Mouse (Mus musculus): ENCODE results near the gene Kif1c. TPM values are rescaled to one million over a fixed set of nuclear protein-coding genes. Genes with fewer than 3 reads are reported as not detected.

Gene Kif1c
- polyA plus RNA-seq (2014; fragmentation: Illumina TruSeq; extraction: RNeasy Lipid Tissue Mini Kit (QIAGEN cat#74804); ENCODE audit: low read depth, low replicate concordance), result 315 TPM

GRCm38 (mm10) chr11:70699722-70700556 lies at the start of gene Kif1c, which contains the start of gene Inca1:
Gene Kif1c, plus strand, starts transcription at chr11:70700548.
Gene Inca1, minus strand, starts transcription at chr11:70700155.

GRCm38 (mm10) chr11:70654198-70654922 lies 46.0 kb upstream of the Kif1c start, which contains the start of gene Pfn1:
Gene Pfn1, minus strand, starts transcription at chr11:70654644.

GRCm38 (mm10) chr11:70656964-70657363 lies 43.4 kb upstream of the Kif1c start, which contains the start of gene Eno3:
Gene Eno3, plus strand, starts transcription at chr11:70657202.

GRCm38 (mm10) chr11:70668771-70669505 lies 31.4 kb upstream of the Kif1c start, which contains the start of gene Spag7:
Gene Spag7, minus strand, starts transcription at chr11:70669416.

GRCm38 (mm10) chr11:70687601-70688199 lies 12.6 kb upstream of the Kif1c start, which contains the start of gene Camta2:
Gene Camta2, minus strand, starts transcription at chr11:70688105.

GRCm38 (mm10) chr11:70763936-70764808 lies 63.8 kb downstream of the Kif1c start, which contains the start of gene Zfp3:
Gene Zfp3, plus strand, starts transcription at chr11:70764209.

Other genes starting within 250 kb of the Kif1c start
- 9.5 TPM for gene Med11, start 248.6 kb upstream of the Kif1c start, polyA plus RNA-seq (2014; fragmentation: Illumina TruSeq; extraction: RNeasy Lipid Tissue Mini Kit (QIAGEN cat#74804); ENCODE audit: low read depth, low replicate concordance)
- gene Zmynd15, start 241.1 kb upstream of the Kif1c start, polyA plus RNA-seq (2014; fragmentation: Illumina TruSeq; extraction: RNeasy Lipid Tissue Mini Kit (QIAGEN cat#74804); ENCODE audit: low read depth, low replicate concordance), result 2.3 TPM
- 12.2 TPM for gene Cxcl16, start 240.6 kb upstream of the Kif1c start, polyA plus RNA-seq (2014; fragmentation: Illumina TruSeq; extraction: RNeasy Lipid Tissue Mini Kit (QIAGEN cat#74804); ENCODE audit: low read depth, low replicate concordance)
- gene Tm4sf5, start 195.3 kb upstream of the Kif1c start, polyA plus RNA-seq (2014; fragmentation: Illumina TruSeq; extraction: RNeasy Lipid Tissue Mini Kit (QIAGEN cat#74804); ENCODE audit: low read depth, low replicate concordance), result 4.7 TPM
- not detected for gene Vmo1, start 185.9 kb upstream of the Kif1c start, polyA plus RNA-seq (2014; fragmentation: Illumina TruSeq; extraction: RNeasy Lipid Tissue Mini Kit (QIAGEN cat#74804); ENCODE audit: low read depth, low replicate concordance)
- gene Gltpd2, start 181.4 kb upstream of the Kif1c start, polyA plus RNA-seq (2014; fragmentation: Illumina TruSeq; extraction: RNeasy Lipid Tissue Mini Kit (QIAGEN cat#74804); ENCODE audit: low read depth, low replicate concordance), result not detected
- 275 TPM for gene Psmb6, start 175.2 kb upstream of the Kif1c start, polyA plus RNA-seq (2014; fragmentation: Illumina TruSeq; extraction: RNeasy Lipid Tissue Mini Kit (QIAGEN cat#74804); ENCODE audit: low read depth, low replicate concordance)
- not detected for gene Gm40193, start 167.6 kb upstream of the Kif1c start, polyA plus RNA-seq (2014; fragmentation: Illumina TruSeq; extraction: RNeasy Lipid Tissue Mini Kit (QIAGEN cat#74804); ENCODE audit: low read depth, low replicate concordance)
- gene Pld2, start 160.5 kb upstream of the Kif1c start, polyA plus RNA-seq (2014; fragmentation: Illumina TruSeq; extraction: RNeasy Lipid Tissue Mini Kit (QIAGEN cat#74804); ENCODE audit: low read depth, low replicate concordance), result 7.4 TPM
- 34.3 TPM for gene Mink1, start 137.7 kb upstream of the Kif1c start, polyA plus RNA-seq (2014; fragmentation: Illumina TruSeq; extraction: RNeasy Lipid Tissue Mini Kit (QIAGEN cat#74804); ENCODE audit: low read depth, low replicate concordance)
- gene 4930544D05Rik, start 84.7 kb upstream of the Kif1c start, polyA plus RNA-seq (2014; fragmentation: Illumina TruSeq; extraction: RNeasy Lipid Tissue Mini Kit (QIAGEN cat#74804); ENCODE audit: low read depth, low replicate concordance), result not detected
- not detected for gene Chrne, start 81.3 kb upstream of the Kif1c start, polyA plus RNA-seq (2014; fragmentation: Illumina TruSeq; extraction: RNeasy Lipid Tissue Mini Kit (QIAGEN cat#74804); ENCODE audit: low read depth, low replicate concordance)
- gene Gp1ba, start 61.4 kb upstream of the Kif1c start, polyA plus RNA-seq (2014; fragmentation: Illumina TruSeq; extraction: RNeasy Lipid Tissue Mini Kit (QIAGEN cat#74804); ENCODE audit: low read depth, low replicate concordance), result not detected
- 66.5 TPM for gene Rnf167, start 53.3 kb upstream of the Kif1c start, polyA plus RNA-seq (2014; fragmentation: Illumina TruSeq; extraction: RNeasy Lipid Tissue Mini Kit (QIAGEN cat#74804); ENCODE audit: low read depth, low replicate concordance)
- 630 TPM for gene Slc25a11, start 53.1 kb upstream of the Kif1c start, polyA plus RNA-seq (2014; fragmentation: Illumina TruSeq; extraction: RNeasy Lipid Tissue Mini Kit (QIAGEN cat#74804); ENCODE audit: low read depth, low replicate concordance)
- gene Pfn1, start 45.9 kb upstream of the Kif1c start, polyA plus RNA-seq (2014; fragmentation: Illumina TruSeq; extraction: RNeasy Lipid Tissue Mini Kit (QIAGEN cat#74804); ENCODE audit: low read depth, low replicate concordance), result 286 TPM
- gene Eno3, start 43.3 kb upstream of the Kif1c start, polyA plus RNA-seq (2014; fragmentation: Illumina TruSeq; extraction: RNeasy Lipid Tissue Mini Kit (QIAGEN cat#74804); ENCODE audit: low read depth, low replicate concordance), result 1,559 TPM
- 134 TPM for gene Spag7, start 31.1 kb upstream of the Kif1c start, polyA plus RNA-seq (2014; fragmentation: Illumina TruSeq; extraction: RNeasy Lipid Tissue Mini Kit (QIAGEN cat#74804); ENCODE audit: low read depth, low replicate concordance)
- gene Camta2, start 12.4 kb upstream of the Kif1c start, polyA plus RNA-seq (2014; fragmentation: Illumina TruSeq; extraction: RNeasy Lipid Tissue Mini Kit (QIAGEN cat#74804); ENCODE audit: low read depth, low replicate concordance), result 29.5 TPM
- 11.4 TPM for gene Inca1, start 393 bp upstream of the Kif1c start, polyA plus RNA-seq (2014; fragmentation: Illumina TruSeq; extraction: RNeasy Lipid Tissue Mini Kit (QIAGEN cat#74804); ENCODE audit: low read depth, low replicate concordance)
- 9.2 TPM for gene Zfp3, start 63.7 kb downstream of the Kif1c start, polyA plus RNA-seq (2014; fragmentation: Illumina TruSeq; extraction: RNeasy Lipid Tissue Mini Kit (QIAGEN cat#74804); ENCODE audit: low read depth, low replicate concordance)
- not detected for gene Scimp, start 112.0 kb downstream of the Kif1c start, polyA plus RNA-seq (2014; fragmentation: Illumina TruSeq; extraction: RNeasy Lipid Tissue Mini Kit (QIAGEN cat#74804); ENCODE audit: low read depth, low replicate concordance)
- gene Rabep1, start 144.2 kb downstream of the Kif1c start, polyA plus RNA-seq (2014; fragmentation: Illumina TruSeq; extraction: RNeasy Lipid Tissue Mini Kit (QIAGEN cat#74804); ENCODE audit: low read depth, low replicate concordance), result 25.0 TPM